Mouse (Mus musculus): Measurements from ENCODE around the gene Fcer1g. TPM values are rescaled to one million over a fixed set of nuclear protein-coding genes. Genes with fewer than 3 reads are reported as not detected.

Fcer1g gene
- polyA plus RNA-seq, 1 experiment from 2014 or later, result 37.2 TPM

DNA sequence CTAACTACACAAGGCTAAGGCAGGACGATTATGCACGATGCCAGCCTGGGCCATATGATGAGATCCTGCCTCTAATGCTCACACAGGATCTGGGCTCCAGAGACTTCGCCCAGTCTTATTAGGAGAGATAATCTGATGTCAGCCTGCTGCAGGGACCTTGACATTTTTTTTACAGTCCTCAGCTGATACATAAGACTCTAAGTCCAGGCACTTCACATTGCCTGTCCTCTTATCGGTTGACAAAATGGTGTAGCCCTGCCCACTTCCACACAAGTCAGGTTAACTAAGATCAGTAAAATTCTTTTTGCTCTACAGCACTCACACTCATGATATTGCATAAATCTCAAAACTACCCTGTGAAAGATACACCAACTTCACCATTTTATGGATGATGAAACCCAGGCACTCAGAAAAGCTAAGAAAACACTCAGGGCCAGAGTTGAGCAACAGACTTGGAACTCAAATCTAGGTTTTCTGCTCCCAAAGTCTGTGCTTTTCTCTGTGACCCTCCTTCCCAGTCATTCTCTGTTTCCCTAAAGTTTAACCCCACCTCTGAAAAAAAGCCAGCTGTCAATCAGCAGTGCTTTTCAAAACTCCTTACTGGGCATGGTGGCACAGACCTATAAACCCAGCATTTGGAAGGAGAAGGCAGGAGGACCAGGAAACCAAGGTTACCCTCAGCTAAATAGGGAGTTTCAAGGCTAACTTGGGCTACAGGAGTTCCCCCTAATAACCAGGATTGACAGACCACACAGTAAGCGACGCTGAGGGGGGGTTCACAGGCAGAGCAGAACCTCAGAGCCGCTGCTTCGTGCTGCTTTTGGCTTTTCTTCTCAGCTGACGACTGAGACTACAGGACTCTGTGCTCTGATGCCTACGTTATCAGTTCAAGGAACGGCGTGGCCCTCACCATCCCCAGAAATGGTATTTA is 1.1 kb downstream of the Fcer1g start:
- Histone ChIP-seq H3K4me2 (replicated peaks; ENCODE audit: low read depth, low read length) (no peak overlapping the region), H3K9ac (replicated peaks; ENCODE audit: low read length) (no peak overlapping the region), H3K4me3 (ENCODE audit: low read length) (no peak overlapping the region), H3K27me3 (ENCODE audit: insufficient read depth, low read length) (no peaks in the 10 kb centered on the region), H3K27ac (ENCODE audit: low read length) (no peak overlapping the region; the same call in 1 of the 2 replicates), H3K36me3 (ENCODE audit: insufficient read depth, low read length) (peaks cover 44% of the 10 kb centered on the region), H3K4me1 (ENCODE audit: insufficient read depth, low read length) (0 out of 2 replicates have a peak, but pooled peaks cover 8% of the 10 kb centered on the region), H3K9me3 (ENCODE audit: low read length) (no peaks in the 10 kb centered on the region)
- ATAC-seq (ENCODE audit: low FRiP score, low TSS enrichment), result no peak
- WGBS, result 78% methylated on average over 12 of the region's 12 CpGs

DNA sequence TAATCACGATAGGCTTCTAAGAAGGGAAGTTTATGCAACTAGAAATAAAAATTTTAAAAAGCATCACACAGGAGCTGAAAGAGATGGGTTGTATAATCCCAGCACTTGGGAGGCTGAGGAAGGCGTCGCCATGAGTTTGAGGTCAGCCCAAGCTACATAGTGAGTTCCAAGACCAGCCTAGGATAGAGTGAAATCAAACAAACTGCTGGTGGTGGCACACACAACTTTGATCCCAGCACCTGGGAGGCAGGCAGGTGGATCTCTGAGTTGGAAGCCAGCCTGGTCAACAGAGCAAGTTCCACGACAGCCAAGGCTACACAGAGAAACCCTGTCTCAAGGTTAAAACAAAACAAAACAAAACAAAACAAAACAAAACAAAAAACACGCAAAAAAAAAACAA is 1.8 kb downstream of the Fcer1g start:
- Histone ChIP-seq H3K36me3 (ENCODE audit: insufficient read depth, low read length) (peaks cover 37% of the 10 kb centered on the region), H3K9me3 (ENCODE audit: low read length) (no peaks in the 10 kb centered on the region), H3K4me3 (ENCODE audit: low read length) (no peak overlapping the region), H3K4me2 (replicated peaks; ENCODE audit: low read depth, low read length) (no peak overlapping the region), H3K27ac (ENCODE audit: low read length) (no peak overlapping the region), H3K27me3 (ENCODE audit: insufficient read depth, low read length) (no peaks in the 10 kb centered on the region), H3K4me1 (ENCODE audit: insufficient read depth, low read length) (0 out of 2 replicates have a peak, but pooled peaks cover 8% of the 10 kb centered on the region), H3K9ac (replicated peaks; ENCODE audit: low read length) (no peak overlapping the region)
- ATAC-seq (ENCODE audit: low FRiP score, low TSS enrichment), result no peak
- 84% methylated on average over 5 of the region's 5 CpGs for WGBS

DNA sequence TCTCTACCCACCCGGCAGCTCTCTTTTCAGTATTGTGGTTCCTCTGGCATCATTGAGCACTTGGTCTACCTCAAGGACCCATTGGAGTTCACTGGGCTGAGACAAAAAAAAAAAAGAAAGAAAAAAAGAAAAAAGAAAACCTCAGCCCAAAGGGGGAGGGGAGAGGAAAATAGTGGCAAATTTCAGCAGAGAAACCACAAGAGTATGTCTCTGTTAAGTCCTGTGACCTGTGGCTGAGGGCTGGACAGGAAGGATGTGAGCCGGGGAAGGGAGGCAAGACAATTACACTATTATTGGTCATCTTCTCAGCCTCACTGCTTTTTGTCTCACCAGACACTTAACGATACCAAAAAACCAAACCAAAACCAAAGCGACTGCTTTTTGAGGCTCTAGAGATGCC is 2.3 kb downstream of the Fcer1g start:
- Histone ChIP-seq H3K9me3 (ENCODE audit: low read length) (no peaks in the 10 kb centered on the region), H3K9ac (replicated peaks; ENCODE audit: low read length) (no peak overlapping the region), H3K36me3 (ENCODE audit: insufficient read depth, low read length) (peaks cover 32% of the 10 kb centered on the region), H3K4me1 (ENCODE audit: insufficient read depth, low read length) (0 out of 2 replicates have a peak, but pooled peaks cover 8% of the 10 kb centered on the region), H3K27me3 (ENCODE audit: insufficient read depth, low read length) (no peaks in the 10 kb centered on the region), H3K4me3 (ENCODE audit: low read length) (no peak overlapping the region), H3K4me2 (replicated peaks; ENCODE audit: low read depth, low read length) (no peak overlapping the region), H3K27ac (ENCODE audit: low read length) (no peak overlapping the region)
- no peak for ATAC-seq (ENCODE audit: low FRiP score, low TSS enrichment)
- 77% methylated on average over 4 of the region's 4 CpGs for WGBS

DNA sequence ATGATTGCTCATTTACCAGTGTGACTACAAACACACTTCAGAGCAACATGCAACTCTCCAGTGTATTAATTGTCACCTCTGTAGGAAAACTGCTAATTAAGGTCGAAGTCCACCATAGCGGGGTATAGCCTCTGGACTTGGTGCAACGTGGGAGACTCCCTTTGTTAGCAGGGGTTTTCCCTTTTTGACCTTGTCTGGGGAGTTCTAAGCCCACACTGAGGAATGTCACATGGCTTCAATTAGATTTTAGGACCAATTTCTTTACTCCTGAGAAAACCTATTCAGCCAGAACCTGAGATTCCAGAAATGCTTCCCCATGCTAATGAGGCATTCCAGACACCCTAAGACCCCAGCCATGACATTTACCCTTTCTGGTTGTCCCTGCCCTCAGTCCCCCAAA is 4.0 kb downstream of the Fcer1g start:
- H3K9me3 ChIP-seq (ENCODE audit: low read length), result no peaks in the 10 kb centered on the region

DNA sequence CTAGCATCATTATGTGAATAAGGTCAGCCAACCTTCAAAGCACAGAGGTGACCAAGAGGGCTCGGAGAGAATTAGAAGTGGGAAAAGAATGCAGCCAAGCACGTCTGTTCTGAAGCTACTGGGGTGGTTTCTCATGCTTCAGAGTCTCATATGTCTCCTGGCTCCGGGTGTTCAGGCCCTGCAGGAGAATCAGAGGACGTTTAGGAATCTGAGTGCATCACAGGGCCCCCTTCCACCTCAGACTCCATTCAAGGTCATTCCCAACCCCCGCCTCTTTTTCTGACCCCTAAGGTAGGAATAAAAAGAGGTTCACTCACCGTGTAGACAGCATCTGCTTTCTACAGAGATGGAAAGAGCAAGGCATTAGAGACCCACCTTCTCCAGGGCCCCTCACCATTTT is 4.4 kb downstream of the Fcer1g start:
- no peaks in the 10 kb centered on the region for H3K9me3 ChIP-seq (ENCODE audit: low read length)
- peak overlapping the region; percentile 16; the same call in 1 of the 2 replicates for H3K27ac ChIP-seq (ENCODE audit: low read length)

More for the DNA sequence above, 4.0 kb downstream of the Fcer1g start:
- H3K27me3 ChIP-seq (ENCODE audit: insufficient read depth, low read length), result no peaks in the 10 kb centered on the region
- H3K27ac ChIP-seq (ENCODE audit: low read length), result peak overlapping the region; percentile 16; the same call in 1 of the 2 replicates
- 0 out of 2 replicates have a peak, but pooled peaks have one; percentile 8 for ATAC-seq (ENCODE audit: low FRiP score, low TSS enrichment)
- H3K4me2 ChIP-seq (replicated peaks; ENCODE audit: low read depth, low read length), result no peak overlapping the region
- peaks cover 19% of the 10 kb centered on the region for H3K36me3 ChIP-seq (ENCODE audit: insufficient read depth, low read length)
- peak overlapping the region; percentile 1; the same call in 1 of the 2 replicates for H3K9ac ChIP-seq (replicated peaks; ENCODE audit: low read length)
- no peak overlapping the region for H3K4me3 ChIP-seq (ENCODE audit: low read length)
- H3K4me1 ChIP-seq (ENCODE audit: insufficient read depth, low read length), result 0 out of 2 replicates have a peak, but pooled peaks cover 8% of the 10 kb centered on the region
- WGBS, result 58% methylated on average over 3 of the region's 3 CpGs

DNA sequence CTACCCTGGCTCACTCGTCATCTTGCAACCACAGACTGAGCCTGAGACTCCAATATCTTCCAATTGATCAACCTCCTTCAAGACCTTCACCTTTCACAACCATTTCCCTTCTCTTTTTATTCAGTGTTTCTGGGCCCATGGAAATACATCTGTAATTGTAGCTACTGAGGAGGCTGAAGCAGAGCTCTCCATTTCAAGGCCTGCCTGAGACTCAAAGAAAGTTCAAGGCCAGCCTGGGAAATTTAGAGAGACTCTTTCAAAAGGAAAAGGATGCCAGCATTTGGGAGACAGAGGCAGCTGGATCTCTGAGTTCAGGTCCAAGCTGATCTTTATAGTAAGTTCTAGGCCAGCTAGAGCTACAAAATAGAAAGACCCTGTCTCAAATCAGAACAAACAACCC is 6.3 kb downstream of the Fcer1g start:
- Histone ChIP-seq H3K4me1 (ENCODE audit: insufficient read depth, low read length) (peaks cover 12% of the 10 kb centered on the region; the same call in 1 of the 2 replicates), H3K9me3 (ENCODE audit: low read length) (no peaks in the 10 kb centered on the region), H3K4me2 (replicated peaks; ENCODE audit: low read depth, low read length) (no peak overlapping the region), H3K9ac (replicated peaks; ENCODE audit: low read length) (no peak overlapping the region), H3K27ac (ENCODE audit: low read length) (no peak overlapping the region), H3K27me3 (ENCODE audit: insufficient read depth, low read length) (no peaks in the 10 kb centered on the region), H3K4me3 (ENCODE audit: low read length) (no peak overlapping the region), H3K36me3 (ENCODE audit: insufficient read depth, low read length) (no peaks in the 10 kb centered on the region)
- no peak for ATAC-seq (ENCODE audit: low FRiP score, low TSS enrichment)
- WGBS, result 90% methylated on average over 1 of the region's 1 CpGs

More for the DNA sequence above, 4.4 kb downstream of the Fcer1g start:
- Histone ChIP-seq H3K36me3 (ENCODE audit: insufficient read depth, low read length) (peaks cover 14% of the 10 kb centered on the region), H3K4me1 (ENCODE audit: insufficient read depth, low read length) (0 out of 2 replicates have a peak, but pooled peaks cover 8% of the 10 kb centered on the region), H3K4me3 (ENCODE audit: low read length) (no peak overlapping the region), H3K4me2 (replicated peaks; ENCODE audit: low read depth, low read length) (no peak overlapping the region), H3K9ac (replicated peaks; ENCODE audit: low read length) (0 out of 2 replicates have a peak overlapping the region, but pooled peaks have one; percentile 1), H3K27me3 (ENCODE audit: insufficient read depth, low read length) (no peaks in the 10 kb centered on the region)
- 44% methylated on average over 6 of the region's 6 CpGs for WGBS
- no peak for ATAC-seq (ENCODE audit: low FRiP score, low TSS enrichment)

DNA sequence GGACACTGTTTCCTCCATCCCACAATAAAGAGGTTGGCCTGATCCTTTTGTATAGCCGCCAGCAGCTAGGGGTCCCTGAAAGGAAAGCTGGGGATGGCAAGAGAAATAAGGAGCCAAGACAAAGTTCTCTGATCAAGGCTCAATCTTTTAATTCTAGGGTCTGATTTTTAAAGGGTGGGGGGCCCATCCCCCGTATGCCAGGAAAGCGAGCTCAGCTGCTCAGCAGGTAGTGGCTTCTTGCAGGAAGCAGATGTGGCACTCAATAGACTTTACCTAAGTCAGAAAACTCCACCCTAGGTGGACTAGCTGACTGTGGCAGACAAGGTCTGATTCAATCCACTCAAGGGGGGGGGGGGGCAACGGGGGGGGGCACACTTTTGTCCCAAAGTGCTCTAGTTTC is 7.4 kb downstream of the Fcer1g start:
- no peaks in the 10 kb centered on the region for H3K9me3 ChIP-seq (ENCODE audit: low read length)
- H3K27me3 ChIP-seq (ENCODE audit: insufficient read depth, low read length), result no peaks in the 10 kb centered on the region
- WGBS, result 73% methylated on average over 4 of the region's 4 CpGs
- H3K4me2 ChIP-seq (replicated peaks; ENCODE audit: low read depth, low read length), result no peak overlapping the region
- no peak overlapping the region for H3K4me3 ChIP-seq (ENCODE audit: low read length)
- H3K9ac ChIP-seq (replicated peaks; ENCODE audit: low read length), result no peak overlapping the region
- no peak overlapping the region for H3K27ac ChIP-seq (ENCODE audit: low read length)
- H3K36me3 ChIP-seq (ENCODE audit: insufficient read depth, low read length), result no peaks in the 10 kb centered on the region
- no peak for ATAC-seq (ENCODE audit: low FRiP score, low TSS enrichment)
- peaks cover 15% of the 10 kb centered on the region; the same call in 1 of the 2 replicates for H3K4me1 ChIP-seq (ENCODE audit: insufficient read depth, low read length)

DNA sequence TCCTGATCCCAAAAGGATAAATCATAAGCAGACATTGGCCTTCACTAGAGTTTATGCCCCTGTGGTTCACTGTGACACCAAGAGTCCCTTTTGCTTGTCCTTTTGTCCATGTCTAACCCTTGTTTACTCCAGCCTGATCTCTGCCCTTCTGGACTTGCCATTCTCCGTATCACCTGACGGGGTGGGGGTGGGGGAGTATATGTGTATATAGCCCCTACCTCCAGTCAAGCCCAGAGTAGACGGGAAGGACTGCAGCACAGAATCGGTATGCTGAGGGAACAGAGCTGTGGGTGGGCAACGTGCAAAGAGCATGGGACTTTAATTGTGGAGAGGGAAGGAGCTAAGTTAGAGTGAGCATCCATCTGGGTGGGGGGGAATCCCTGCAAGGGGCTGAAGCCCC is 9.3 kb downstream of the Fcer1g start, which contains the start of gene Apoa2:
TSS of gene Apoa2 (plus strand) at position 198 of the 400 bp plus-strand sequence.
- no peaks in the 10 kb centered on the region for H3K27me3 ChIP-seq (ENCODE audit: insufficient read depth, low read length)
- H3K9me3 ChIP-seq (ENCODE audit: low read length), result no peaks in the 10 kb centered on the region
- H3K4me3 ChIP-seq (ENCODE audit: low read length), result no peak within 1 kb of the TSS
- peaks cover 5% of the 10 kb centered on the region; the same call in 1 of the 2 replicates for H3K36me3 ChIP-seq (ENCODE audit: insufficient read depth, low read length)
- no peak within 1 kb of the TSS for H3K9ac ChIP-seq (replicated peaks; ENCODE audit: low read length)
- peaks cover 16% of the 10 kb centered on the region for H3K4me1 ChIP-seq (ENCODE audit: insufficient read depth, low read length)
- no peak within 1 kb of the TSS for H3K27ac ChIP-seq (ENCODE audit: low read length)
- 67% methylated on average over 5 of the region's 5 CpGs for WGBS
- H3K4me2 ChIP-seq (replicated peaks; ENCODE audit: low read depth, low read length), result no peak within 1 kb of the TSS
- ATAC-seq (ENCODE audit: low FRiP score, low TSS enrichment), result no peak

DNA sequence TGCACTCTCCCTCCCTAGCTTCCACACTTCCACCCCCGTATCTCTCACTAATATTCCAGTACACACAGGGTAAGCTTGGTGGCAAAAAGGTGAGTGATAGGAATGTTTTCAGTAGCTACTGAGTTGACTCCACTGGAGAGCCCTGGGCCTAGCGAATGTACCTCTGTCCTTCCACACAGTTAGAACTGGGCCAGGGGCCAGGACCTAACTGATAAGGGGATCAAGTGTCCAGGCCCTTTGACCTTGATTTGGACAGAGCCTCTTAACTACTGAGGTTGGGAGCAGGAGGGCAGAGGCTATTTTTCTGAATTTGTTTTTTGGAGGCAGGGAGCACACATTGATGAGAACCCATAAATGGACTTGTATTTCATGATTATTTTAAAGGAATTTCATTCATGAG is 10.4 kb downstream of the Fcer1g start:
- WGBS, result 83% methylated on average over 2 of the region's 2 CpGs
- Histone ChIP-seq H3K4me2 (replicated peaks; ENCODE audit: low read depth, low read length) (no peak overlapping the region), H3K9me3 (ENCODE audit: low read length) (no peaks in the 10 kb centered on the region), H3K27ac (ENCODE audit: low read length) (no peak overlapping the region), H3K4me1 (ENCODE audit: insufficient read depth, low read length) (peaks cover 16% of the 10 kb centered on the region), H3K36me3 (ENCODE audit: insufficient read depth, low read length) (peaks cover 13% of the 10 kb centered on the region), H3K9ac (replicated peaks; ENCODE audit: low read length) (no peak overlapping the region), H3K4me3 (ENCODE audit: low read length) (no peak overlapping the region), H3K27me3 (ENCODE audit: insufficient read depth, low read length) (no peaks in the 10 kb centered on the region)
- ATAC-seq (ENCODE audit: low FRiP score, low TSS enrichment), result no peak

DNA sequence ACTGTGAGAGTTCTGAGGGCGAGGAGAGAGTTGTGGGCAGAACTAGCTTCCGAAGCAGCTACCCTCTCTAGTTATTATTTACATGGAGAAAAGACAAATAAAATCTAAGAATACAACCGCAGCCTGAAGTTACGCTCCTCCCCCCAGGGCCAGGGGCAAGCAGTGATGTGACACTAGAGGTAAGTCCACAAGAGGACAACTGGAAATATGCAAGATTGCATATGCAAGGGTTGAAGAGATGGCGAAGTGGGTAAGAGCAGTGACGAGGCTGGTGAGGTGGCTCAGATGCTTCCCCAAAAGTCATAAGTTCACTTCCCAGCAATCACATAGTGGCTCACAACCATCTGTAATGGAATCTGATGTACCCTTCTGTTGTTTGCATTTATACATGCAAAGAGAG is 11.0 kb downstream of the Fcer1g start:
- no peaks in the 10 kb centered on the region for H3K27me3 ChIP-seq (ENCODE audit: insufficient read depth, low read length)
- peak overlapping the region; percentile 63 for H3K9ac ChIP-seq (replicated peaks; ENCODE audit: low read length)
- peak overlapping the region; percentile 96 for H3K27ac ChIP-seq (ENCODE audit: low read length)
- H3K9me3 ChIP-seq (ENCODE audit: low read length), result no peaks in the 10 kb centered on the region
- no peak for ATAC-seq (ENCODE audit: low FRiP score, low TSS enrichment)
- peaks cover 16% of the 10 kb centered on the region for H3K4me1 ChIP-seq (ENCODE audit: insufficient read depth, low read length)
- peak overlapping the region; percentile 62 for H3K4me3 ChIP-seq (ENCODE audit: low read length)
- peaks cover 13% of the 10 kb centered on the region for H3K36me3 ChIP-seq (ENCODE audit: insufficient read depth, low read length)
- WGBS, result 83% methylated on average over 6 of the region's 6 CpGs
- peak overlapping the region; percentile 53 for H3K4me2 ChIP-seq (replicated peaks; ENCODE audit: low read depth, low read length)

Data from kidney, embryonic 16.5 days (tissue).